Mouse (Mus musculus) intestine, embryonic 14.5 days (tissue): ENCODE data around the gene Epb41l3. TPM values are rescaled to one million over a fixed set of nuclear protein-coding genes. Genes with fewer than 3 reads are reported as not detected.
"Not testable (repeated sequence)": the region's sequence is repeated elsewhere in the genome, so short reads cannot be mapped to it uniquely, and the experiment has no call there.

Experiments used
- ATAC-seq: fragments of 200-750 bp; cut with Nextera tagmentation; replicated peaks from 2 replicates; pipeline ENCODE4 v1.8.0; 2017; ENCODE audit warnings: low read depth, moderate number of reproducible peaks, moderate TSS enrichment, moderate library complexity; ENCODE audit not compliant: low FRiP score, low TSS enrichment
- DNase-seq: peaks from one replicate; pipeline ENCODE4 v3.0.0-alpha.2; 2018; ENCODE audit warnings: low spot score
- H3K27ac ChIP-seq: fragments of 300-500 bp; sonication (generic); 2 replicates; pipeline ENCODE4 v1.5.1; 2014; ENCODE audit warnings: low read depth, mild to moderate bottlenecking, control low read depth
- H3K27me3 ChIP-seq: fragments of 300-500 bp; sonication (generic); replicated peaks from 2 replicates; pipeline ENCODE4 v1.6.1; 2014; ENCODE audit warnings: low read length, control low read depth; ENCODE audit not compliant: control insufficient read depth, insufficient read depth
- H3K36me3 ChIP-seq: fragments of 300-500 bp; sonication (generic); 2 replicates; pipeline ENCODE4 v1.6.1; 2014; ENCODE audit warnings: low read length, control low read depth; ENCODE audit not compliant: control insufficient read depth, insufficient read depth
- H3K4me1 ChIP-seq: fragments of 300-500 bp; sonication (generic); replicated peaks from 2 replicates; pipeline ENCODE4 v1.6.1; 2014; ENCODE audit warnings: low read length, control low read depth, mixed read lengths; ENCODE audit not compliant: control insufficient read depth, insufficient read depth
- H3K4me2 ChIP-seq: fragments of 300-500 bp; sonication (generic); 2 replicates; pipeline ENCODE4 v1.6.1; 2014; ENCODE audit warnings: low read length
- H3K4me3 ChIP-seq: fragments of 300-500 bp; sonication (generic); 2 replicates; pipeline ENCODE4 v1.5.1; 2014; ENCODE audit warnings: low read depth, low read length, control low read depth, mixed read lengths
- H3K9ac ChIP-seq: fragments of 300-500 bp; sonication (generic); 2 replicates; pipeline ENCODE4 v1.6.1; 2014; ENCODE audit warnings: mild to moderate bottlenecking, low read length
- H3K9me3 ChIP-seq: fragments of 300-500 bp; sonication (generic); 2 replicates; pipeline ENCODE4 v1.6.1; 2016; ENCODE audit warnings: low read length, control low read depth; ENCODE audit not compliant: control insufficient read depth
- WGBS: fragments of 180-500 bp; shearing (Covaris S2); extraction: QIAGEN DNeasy Blood & Tissue Kit; methylation state at CpG from one replicate; pipeline ENCODE4 v1.1.7; 2014; 5-methylcytosine and 5-hydroxymethylcytosine counted together
- polyA plus RNA-seq: library from polyadenylated mRNA; unstranded; fragments of >200 nt; fragmentation: Nextera tagmentation; extraction: Ambion mirVana; gene quantifications from 2 replicates; pipeline ENCODE4 v1.2.1, GENCODE M21; 2014

The Epb41l3 gene
- polyA plus RNA-seq, 1 experiment from 2014 or later: 103 TPM

- H3K4me2 ChIP-seq: peak overlapping the region; percentile 6; the same call in 1 of the 2 replicates
- H3K27me3 ChIP-seq, H3K27ac ChIP-seq, H3K9ac ChIP-seq, H3K36me3 ChIP-seq, H3K4me3 ChIP-seq, H3K9me3 ChIP-seq, DNase-seq: not testable (repeated sequence)
- 9% methylated on average over 6 of the region's 6 CpGs for WGBS
- peaks cover 11% of the 10 kb centered on the region for H3K4me1 ChIP-seq
- ATAC-seq: peak; percentile 51
Measured at GRCm38 (mm10) chr17:69122403-69122802, 46.9 kb downstream of the Epb41l3 start.

GRCm38 (mm10) chr17:69127436-69127835, 52.0 kb downstream of the Epb41l3 start:
- H3K4me1 ChIP-seq: no peaks in the 10 kb centered on the region
- DNase-seq: no peak
- ATAC-seq: no peak
- no peak overlapping the region for H3K27ac ChIP-seq
- no peak overlapping the region for H3K4me3 ChIP-seq
- no peak overlapping the region for H3K4me2 ChIP-seq
- 75% methylated on average over 7 of the region's 7 CpGs for WGBS
- no peaks in the 10 kb centered on the region for H3K36me3 ChIP-seq
- H3K9me3 ChIP-seq: no peaks in the 10 kb centered on the region
- H3K27me3 ChIP-seq: no peaks in the 10 kb centered on the region
- no peak overlapping the region for H3K9ac ChIP-seq

- Histone ChIP-seq H3K27ac (no peak overlapping the region), H3K4me1 (no peaks in the 10 kb centered on the region), H3K9ac (no peak overlapping the region), H3K36me3 (no peaks in the 10 kb centered on the region), H3K4me2 (no peak overlapping the region), H3K9me3 (no peaks in the 10 kb centered on the region), H3K27me3 (no peaks in the 10 kb centered on the region), H3K4me3 (no peak overlapping the region)
- 61% methylated on average over 5 of the region's 5 CpGs for WGBS
- no peak for DNase-seq
- ATAC-seq: no peak
Measured at GRCm38 (mm10) chr17:69127981-69128380, 52.5 kb downstream of the Epb41l3 start.

GRCm38 (mm10) chr17:69129434-69129833, 54.0 kb downstream of the Epb41l3 start:
- Histone ChIP-seq H3K27me3 (no peaks in the 10 kb centered on the region), H3K4me1 (no peaks in the 10 kb centered on the region), H3K9ac (no peak overlapping the region), H3K4me2 (no peak overlapping the region), H3K36me3 (no peaks in the 10 kb centered on the region), H3K9me3 (no peaks in the 10 kb centered on the region), H3K4me3 (no peak overlapping the region), H3K27ac (no peak overlapping the region)
- no peak for DNase-seq
- ATAC-seq: no peak
- WGBS: 41% methylated on average over 6 of the region's 6 CpGs

GRCm38 (mm10) chr17:69143017-69143416, 67.5 kb downstream of the Epb41l3 start:
- no peaks in the 10 kb centered on the region for H3K36me3 ChIP-seq
- no peaks in the 10 kb centered on the region for H3K27me3 ChIP-seq
- 76% methylated on average over 3 of the region's 3 CpGs for WGBS
- H3K9me3 ChIP-seq: no peaks in the 10 kb centered on the region
- no peak overlapping the region for H3K27ac ChIP-seq
- H3K9ac ChIP-seq: no peak overlapping the region
- DNase-seq (no peak), ATAC-seq (no peak)
- H3K4me2 ChIP-seq: no peak overlapping the region
- H3K4me3 ChIP-seq: no peak overlapping the region
- H3K4me1 ChIP-seq: no peaks in the 10 kb centered on the region

- no peak overlapping the region for H3K4me2 ChIP-seq
- H3K9me3 ChIP-seq: no peaks in the 10 kb centered on the region
- H3K4me3 ChIP-seq: no peak overlapping the region
- H3K36me3 ChIP-seq: no peaks in the 10 kb centered on the region
- no peak overlapping the region for H3K9ac ChIP-seq
- H3K27me3 ChIP-seq: no peaks in the 10 kb centered on the region
- no peaks in the 10 kb centered on the region for H3K4me1 ChIP-seq
- ATAC-seq (no peak), DNase-seq (no peak)
- no peak overlapping the region for H3K27ac ChIP-seq
Measured at GRCm38 (mm10) chr17:69150826-69151225, 75.3 kb downstream of the Epb41l3 start.

- ATAC-seq: no peak
- no peak overlapping the region for H3K4me2 ChIP-seq
- 25% methylated on average over 3 of the region's 3 CpGs for WGBS
Measured at GRCm38 (mm10) chr17:69151281-69151680, 75.8 kb downstream of the Epb41l3 start.

GRCm38 (mm10) chr17:69155034-69155433, 79.6 kb downstream of the Epb41l3 start:
- Histone ChIP-seq H3K9ac (no peak overlapping the region), H3K4me3 (no peak overlapping the region), H3K27ac (no peak overlapping the region), H3K27me3 (no peaks in the 10 kb centered on the region), H3K4me1 (no peaks in the 10 kb centered on the region), H3K4me2 (no peak overlapping the region), H3K36me3 (no peaks in the 10 kb centered on the region), H3K9me3 (no peaks in the 10 kb centered on the region)
- WGBS: 73% methylated on average over 8 of the region's 8 CpGs
- ATAC-seq (no peak), DNase-seq (no peak)

More at GRCm38 (mm10) chr17:69151281-69151680, 75.8 kb downstream of the Epb41l3 start:
- Histone ChIP-seq H3K27ac (no peak overlapping the region), H3K4me1 (no peaks in the 10 kb centered on the region), H3K9ac (no peak overlapping the region), H3K9me3 (no peaks in the 10 kb centered on the region), H3K4me3 (no peak overlapping the region), H3K36me3 (no peaks in the 10 kb centered on the region), H3K27me3 (no peaks in the 10 kb centered on the region)
- no peak for DNase-seq

GRCm38 (mm10) chr17:69156522-69157100, 81.1 kb downstream of the Epb41l3 start:
- Histone ChIP-seq H3K4me2 (peak overlapping the region; percentile 87), H3K27me3 (no peaks in the 10 kb centered on the region), H3K4me1 (no peaks in the 10 kb centered on the region), H3K9me3 (no peaks in the 10 kb centered on the region), H3K9ac (peak overlapping the region; percentile 64), H3K36me3 (no peaks in the 10 kb centered on the region), H3K4me3 (peak overlapping the region; percentile 88), H3K27ac (peak overlapping the region; percentile 27; the same call in 1 of the 2 replicates)
- DNase-seq (peak; percentile 86), ATAC-seq (peak; percentile 86)
- WGBS: 2% methylated on average over 43 of the region's 58 CpGs
